Mouse (Mus musculus) embryo, embryonic 11.5 days (tissue): ENCODE measurements around the gene Faap20.

Experiments
- DNase-seq: peaks from one replicate; pipeline ENCODE4 v3.0.0-alpha.2; 2012; ENCODE audit warnings: low read depth, low spot score

Faap20 gene

DNA sequence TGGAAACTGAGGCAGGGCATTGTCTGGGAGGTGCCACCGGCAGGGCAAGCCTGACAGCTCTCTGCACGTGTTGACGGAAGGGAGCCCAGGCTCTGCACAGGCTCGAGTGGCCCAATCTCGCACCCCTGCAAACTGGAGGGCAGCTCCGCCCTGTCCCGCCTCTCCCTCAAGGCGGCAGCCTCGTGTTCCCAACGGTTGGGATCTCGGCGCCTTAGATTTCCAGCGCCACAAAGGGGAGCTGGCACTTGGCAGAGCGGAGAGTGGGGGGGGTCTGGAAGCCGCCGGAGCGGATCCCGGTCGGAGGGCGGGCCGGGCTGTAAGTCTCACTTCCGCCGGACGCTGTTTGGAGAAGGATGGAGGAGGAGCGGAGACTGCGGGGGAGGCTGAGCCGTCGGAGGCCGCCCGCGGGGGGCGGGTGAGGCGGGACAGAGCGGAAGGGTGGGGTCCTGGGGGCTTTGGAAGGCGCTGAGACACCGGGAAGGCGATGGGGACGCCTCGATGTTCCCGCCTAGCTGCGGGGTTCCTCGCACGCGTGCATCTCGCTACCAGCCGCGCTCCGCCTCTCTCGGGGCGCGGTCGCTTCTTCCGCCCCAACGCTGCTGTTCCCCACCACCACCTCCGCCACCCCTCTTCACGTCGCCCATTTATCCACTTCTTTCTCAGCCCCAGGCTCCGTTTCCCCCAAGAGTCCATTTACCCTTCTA lies at the start of gene Faap20:
Gene Faap20, plus strand, starts transcription at position 155 of the 704 bp plus-strand sequence.
- peak; percentile 79 for DNase-seq

DNA sequence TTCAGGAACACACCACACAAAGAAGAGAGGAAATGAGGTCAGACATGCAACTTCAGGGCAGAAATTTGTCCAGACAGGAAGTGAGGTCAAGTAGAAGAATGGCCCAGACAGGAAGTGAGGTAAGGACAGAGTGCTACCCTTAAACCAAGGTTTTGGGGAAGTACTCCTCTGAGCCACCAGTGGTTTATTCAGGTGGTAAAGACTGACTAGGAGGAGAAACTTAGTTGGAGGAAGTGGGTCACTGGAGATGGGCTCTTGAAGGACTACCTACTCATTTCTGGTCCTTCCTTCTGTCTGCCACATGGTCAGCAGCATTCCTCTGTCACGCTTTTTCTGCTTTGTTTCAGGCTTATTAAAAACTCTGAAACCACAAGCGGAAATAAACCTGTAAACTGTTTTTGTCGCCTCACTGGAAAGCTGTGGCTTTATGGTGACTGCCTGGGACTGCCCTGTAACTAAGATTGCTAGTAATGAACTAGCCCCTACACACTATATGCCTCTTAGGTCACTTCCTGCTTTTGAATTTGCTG lies 48.7 kb upstream of the Faap20 start:
- no peak for DNase-seq

DNA sequence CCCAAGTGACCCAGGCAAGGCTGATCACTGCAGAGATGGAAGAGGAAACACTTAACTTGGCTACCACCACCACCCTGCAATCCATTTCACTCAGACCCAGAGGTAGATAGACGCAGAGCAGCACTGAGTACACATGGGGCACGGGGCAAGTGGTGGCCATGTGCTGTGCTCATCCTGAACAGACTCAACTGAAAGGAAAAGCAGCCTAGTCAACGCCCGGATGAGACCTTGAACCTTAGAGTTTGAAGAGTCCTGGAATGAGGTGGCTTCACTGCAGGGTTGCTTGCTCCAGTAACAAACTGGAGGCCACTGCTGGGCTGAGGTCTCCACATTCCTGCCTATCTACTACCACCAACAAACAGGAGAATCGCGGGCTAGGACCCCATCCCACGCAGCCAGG lies 47.8 kb upstream of the Faap20 start:
- DNase-seq: no peak

DNA sequence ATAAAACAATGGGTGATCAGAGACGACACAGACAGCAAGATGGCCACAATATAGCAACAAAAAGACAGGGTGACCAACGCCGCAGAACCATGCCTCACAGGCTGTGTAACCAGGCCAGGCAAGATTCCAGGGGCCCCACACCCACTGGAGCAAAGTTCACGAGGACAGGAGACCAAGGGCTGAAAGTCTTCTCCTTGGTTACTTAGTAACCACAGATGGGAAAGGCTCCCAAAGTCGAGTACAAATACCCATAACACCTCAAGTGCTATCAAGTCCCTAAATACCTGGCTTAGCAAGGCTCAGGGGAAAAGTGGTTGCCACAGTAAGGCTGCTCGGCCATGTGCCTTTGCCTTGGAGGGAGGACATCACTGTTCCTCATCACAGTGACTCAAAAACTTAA lies 43.7 kb upstream of the Faap20 start:
- no peak for DNase-seq

DNA sequence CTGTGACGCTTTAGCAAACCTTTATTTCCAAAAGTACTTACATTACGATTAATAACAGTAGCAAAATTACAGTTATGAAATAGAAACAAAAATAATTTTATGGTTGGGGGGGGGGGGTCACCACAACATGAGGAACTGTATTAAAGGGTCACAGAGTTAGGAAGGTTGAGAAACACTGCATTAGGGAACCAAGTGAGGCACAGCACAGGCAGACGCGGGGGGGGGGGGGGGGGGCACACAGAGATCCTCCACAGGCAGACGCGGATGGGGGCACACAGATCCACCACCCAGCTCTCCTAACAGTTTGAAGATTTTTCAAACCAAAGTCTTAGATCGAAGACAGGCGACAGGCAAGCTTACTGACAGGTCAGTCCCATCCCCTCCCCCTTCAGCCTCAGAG lies 43.1 kb upstream of the Faap20 start:
- DNase-seq: no peak

DNA sequence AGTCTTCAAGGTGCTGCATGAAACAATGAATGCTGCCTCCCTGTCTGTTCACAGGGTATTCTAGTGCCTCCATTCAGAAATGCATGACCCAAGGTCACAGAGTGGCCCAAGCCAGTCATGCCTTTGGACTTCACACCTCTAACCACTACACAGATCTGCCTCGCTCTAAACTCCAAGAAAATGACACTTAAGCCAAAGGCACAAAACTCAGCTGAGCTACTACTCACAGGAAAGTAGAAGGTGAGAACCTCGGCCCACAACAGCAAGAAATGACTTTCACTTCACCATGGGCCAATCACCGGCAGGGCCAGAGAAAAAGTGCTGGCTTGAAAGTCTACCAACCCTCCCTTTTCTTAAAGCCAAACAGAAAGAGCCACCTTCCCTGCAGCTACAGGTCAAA lies 41.8 kb upstream of the Faap20 start:
- no peak for DNase-seq

DNA sequence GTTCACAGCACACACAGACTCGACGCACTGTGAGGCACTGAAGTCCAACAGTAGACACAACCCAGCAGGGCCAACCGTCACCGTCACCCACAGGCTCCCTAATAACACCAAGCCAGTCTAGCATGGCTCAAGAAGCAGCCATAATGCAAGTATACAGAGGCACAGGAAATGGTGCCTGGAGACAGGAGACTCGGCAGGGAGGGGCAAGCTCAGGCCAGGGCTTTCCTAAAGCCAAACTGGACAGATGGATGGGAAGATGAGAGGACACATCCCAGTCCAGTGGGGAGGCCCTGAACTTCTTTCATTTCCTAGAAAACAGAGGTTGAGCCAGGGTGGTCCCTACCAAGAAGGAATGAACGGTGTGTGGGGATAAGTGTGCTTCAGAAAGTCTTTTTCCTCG lies 41.0 kb upstream of the Faap20 start:
- DNase-seq: no peak

DNA sequence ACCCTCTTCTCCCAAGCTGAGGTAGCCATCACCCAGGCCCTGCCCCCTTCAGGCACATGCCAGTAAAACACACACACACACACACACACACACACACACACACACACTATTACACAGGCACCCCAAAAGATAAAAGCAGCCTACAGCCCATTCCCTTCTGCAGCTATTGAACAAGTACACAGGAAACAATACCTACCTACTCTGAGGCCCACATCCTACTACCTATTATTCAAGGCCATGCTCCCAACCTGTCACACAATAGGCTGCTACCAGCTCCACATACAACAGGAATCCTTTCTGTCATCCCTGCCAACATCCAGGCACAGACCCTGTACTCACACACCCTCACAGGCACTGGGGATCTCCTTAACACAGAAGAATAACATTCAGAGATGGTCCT lies 40.5 kb upstream of the Faap20 start:
- DNase-seq: no peak

DNA sequence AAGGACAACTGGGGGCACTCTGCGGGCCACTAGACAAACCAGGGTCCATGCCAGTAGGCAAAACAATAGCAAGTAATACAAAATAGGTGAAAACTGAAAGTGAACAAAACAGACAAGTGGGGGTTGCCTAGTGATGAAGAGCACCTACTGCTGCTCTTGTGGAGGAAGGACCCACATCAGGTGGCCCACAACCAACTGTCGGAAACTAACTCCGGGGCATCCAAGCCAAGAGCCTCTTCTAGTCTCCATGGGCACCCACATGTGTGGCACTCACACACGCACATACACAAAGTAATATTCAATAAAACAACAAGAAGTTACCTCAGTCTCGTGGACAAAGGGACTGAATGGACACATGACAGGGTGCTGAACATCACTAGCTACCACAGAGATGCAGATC lies 40.1 kb upstream of the Faap20 start:
- no peak for DNase-seq

DNA sequence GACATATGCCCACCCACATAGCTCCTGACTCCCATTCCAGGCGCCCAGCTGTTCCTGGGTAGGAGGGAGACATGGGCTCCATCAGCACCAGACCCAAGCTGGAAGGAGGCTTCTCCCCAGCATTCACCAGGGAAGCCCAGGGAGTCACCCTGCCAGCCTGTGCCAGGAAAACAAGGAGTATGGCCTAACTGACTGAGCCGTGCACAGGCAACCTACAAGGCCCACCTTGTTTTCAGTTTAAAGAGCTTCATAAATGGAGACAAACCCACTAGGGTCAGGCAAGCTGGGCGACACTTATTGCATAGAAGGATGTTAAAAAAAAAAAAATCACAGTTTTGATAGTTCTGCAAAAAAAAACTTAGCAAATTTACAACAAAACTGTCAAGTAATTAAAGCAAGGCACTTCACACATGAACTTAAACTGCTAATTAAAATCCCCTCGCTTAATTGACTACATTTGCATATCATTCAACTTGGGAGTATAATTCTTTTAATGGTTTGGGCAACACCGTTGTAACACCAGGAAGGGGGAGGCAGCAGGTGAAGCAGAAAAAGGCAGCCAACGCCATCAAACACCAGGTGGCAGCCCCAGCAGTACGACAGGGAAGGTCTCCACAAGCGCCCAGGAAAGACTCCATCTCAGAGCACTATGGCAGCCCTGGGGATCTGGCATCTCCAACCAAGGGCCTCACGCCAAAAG lies 36.4 kb upstream of the Faap20 start:
- no peak for DNase-seq

DNA sequence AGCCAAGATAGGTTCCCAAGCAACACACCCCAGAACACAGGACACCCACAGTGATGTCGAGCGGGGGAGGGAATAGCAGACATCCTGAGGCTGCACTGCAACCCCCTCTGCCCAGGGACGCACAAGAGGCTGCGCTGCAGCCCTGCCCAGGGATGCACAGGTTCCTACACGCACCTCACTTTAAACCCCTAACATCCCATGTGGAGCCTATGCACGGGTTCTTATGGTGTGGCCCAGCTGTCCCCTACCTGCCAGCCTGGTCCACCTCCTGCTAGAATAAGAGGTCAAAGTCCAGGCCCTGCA lies 35.9 kb upstream of the Faap20 start:
- DNase-seq: no peak

DNA sequence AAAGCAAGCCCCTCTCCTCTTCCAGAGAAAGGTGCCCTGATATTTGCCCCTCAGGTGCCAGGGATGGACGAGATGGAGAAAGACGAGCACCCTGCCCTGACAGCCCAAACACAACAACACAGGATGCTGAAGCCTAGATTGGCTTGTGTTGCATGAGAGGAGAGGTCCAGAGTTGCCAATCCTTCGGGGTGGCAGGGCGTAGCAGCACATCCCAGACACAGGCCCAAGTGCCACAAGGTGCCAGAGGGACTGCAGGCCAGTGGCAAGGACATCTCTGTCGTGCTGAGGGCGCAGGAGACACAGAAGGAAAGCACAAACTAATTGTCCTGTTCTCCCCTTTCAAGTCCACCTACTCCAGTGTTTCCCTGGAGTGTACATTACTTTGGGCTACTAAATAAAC lies 35.4 kb upstream of the Faap20 start:
- DNase-seq: no peak

DNA sequence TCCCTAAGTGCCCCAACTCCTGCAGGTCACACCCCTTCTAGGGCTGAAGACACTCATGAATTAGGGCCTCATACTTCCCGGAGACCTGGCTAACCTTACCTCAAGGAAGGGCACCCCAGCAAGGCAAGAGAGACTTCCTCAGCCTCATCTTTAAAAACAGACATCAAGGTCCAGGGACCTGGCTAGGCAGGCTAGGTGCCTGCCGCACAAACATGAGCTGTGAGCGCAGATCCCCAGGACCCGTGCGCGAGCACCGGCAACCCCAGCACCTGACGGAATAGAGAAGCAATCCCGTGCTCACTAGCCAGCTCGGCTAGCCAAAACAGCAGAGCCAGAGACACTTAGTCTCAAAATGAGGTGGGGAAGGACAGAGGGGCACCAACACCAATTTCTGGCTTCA lies 34.8 kb upstream of the Faap20 start:
- DNase-seq: no peak

DNA sequence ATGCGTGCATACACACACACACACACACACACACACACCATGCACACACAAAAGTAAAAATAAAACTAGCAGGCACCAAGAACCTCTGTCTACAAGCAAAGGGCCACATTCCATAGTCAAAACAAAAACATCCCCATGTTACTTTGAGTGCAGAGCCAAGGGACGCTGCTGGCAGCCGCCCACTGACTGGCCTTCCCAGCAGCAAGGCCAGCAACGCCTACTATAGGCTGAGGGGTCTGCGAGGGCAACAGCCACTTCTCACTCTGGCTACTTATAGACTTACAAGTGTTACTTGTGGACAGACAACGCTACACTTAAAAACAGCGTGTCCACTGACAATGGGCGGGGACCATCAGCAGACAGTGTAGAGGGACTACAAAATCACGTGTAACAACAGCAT lies 34.4 kb upstream of the Faap20 start:
- no peak for DNase-seq

DNA sequence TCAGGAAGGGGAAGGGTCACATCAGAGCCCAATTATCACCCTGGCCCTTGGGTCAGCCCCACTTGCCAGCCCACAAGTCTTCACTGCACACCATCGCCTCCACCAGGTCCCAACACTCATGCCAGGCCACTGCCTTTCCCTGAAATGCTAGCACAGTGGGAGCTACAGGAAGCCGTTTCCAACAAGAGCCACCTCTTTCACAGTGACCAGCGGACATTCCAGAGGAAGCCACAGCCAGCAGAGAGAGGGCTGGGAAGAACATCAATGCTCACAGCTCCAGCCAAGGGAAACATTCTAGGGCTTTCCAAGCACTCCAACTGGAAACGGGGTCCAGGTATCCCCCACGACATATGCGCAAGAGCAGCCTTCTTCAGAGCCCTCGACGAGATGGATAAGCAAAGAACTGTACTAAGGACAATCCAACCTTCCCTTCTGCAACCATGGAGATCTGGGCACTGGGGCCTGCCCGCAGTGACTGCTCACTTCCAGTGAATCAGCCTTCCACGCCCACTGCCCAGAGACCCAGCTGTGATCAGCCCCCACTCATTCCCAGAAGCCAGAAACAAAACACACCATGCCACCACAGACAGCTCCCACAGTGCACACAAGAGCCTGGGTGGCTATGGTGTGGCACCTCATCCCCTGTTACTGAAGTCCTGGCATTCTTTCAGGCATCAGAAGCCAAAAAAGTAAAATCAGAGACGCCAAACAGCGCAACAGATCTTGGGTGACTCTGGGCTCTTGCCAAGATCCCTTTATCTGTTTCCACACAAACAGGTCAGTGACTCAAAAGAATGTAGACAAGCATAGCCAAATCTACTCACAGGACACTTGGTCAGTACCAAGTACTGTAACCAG lies 33.6 kb upstream of the Faap20 start:
- DNase-seq: no peak

DNA sequence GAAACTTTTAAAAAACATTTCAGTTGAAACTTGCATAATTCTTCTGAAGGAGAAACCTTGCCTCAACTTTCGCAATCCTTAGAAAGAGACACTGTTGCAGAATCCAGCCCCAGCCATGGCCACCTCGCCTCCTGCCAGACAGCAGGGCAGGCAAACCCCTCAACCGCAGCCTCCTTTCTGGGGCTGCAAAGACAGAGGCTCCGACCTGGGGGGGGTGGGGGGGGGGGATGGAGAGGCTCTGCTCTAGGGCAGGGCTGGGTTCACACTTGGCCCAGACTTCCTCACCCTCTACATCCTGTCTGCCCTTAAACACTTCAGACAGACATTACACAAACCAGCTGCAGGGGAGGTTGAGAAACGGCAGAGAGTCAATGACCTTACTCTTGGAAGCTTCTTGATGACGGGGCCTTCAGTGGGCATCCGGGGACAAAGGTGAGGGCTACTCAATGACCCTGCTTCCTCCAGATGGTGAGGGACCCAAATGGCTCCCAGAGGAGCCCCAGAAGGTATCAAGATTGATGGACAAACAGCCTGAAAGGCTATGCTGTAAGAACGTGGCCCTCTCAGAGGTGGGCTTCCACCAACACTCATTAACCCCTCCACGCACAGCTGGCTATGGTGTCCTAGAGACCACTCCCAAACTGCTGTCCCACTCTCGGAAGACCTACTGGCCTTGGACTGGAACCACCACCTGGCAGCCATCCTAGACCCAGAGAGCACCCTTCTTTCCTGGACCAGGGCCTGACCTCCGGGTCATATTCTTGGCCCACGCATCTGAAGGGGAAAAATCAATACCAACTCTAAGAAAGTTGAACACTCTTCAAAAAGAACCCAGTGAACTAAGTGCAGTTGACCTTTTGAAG lies 32.1 kb upstream of the Faap20 start:
- DNase-seq: no peak

DNA sequence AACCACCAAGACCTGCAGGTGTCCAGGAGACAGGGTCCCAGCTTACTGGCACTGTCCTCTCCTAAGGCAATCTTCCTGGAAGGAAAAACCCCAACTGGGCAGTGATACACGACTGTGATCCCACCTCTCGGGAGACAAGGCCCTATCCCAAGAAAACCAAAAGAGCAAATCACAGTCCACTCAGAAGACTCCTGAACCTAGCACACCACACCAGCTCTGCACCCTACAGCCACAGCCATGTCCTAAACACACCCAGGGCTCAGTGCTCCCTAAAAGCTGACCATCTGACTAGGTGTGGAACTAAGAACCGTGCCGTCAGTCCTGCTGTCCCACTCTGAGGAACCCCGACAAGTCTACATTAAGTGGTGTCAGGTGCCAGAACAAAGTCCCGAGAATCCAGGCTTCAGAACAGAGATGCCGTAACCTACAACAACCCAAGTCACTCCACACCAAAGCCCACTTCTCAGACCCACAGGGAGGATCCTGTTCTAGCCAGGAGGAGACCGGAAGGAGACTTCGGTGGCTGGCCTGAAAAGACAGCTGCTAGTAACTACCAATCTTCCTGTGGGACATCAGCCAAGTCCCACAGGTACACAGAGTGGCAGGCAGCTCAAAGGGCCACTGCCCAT lies 31.4 kb upstream of the Faap20 start:
- DNase-seq: no peak

DNA sequence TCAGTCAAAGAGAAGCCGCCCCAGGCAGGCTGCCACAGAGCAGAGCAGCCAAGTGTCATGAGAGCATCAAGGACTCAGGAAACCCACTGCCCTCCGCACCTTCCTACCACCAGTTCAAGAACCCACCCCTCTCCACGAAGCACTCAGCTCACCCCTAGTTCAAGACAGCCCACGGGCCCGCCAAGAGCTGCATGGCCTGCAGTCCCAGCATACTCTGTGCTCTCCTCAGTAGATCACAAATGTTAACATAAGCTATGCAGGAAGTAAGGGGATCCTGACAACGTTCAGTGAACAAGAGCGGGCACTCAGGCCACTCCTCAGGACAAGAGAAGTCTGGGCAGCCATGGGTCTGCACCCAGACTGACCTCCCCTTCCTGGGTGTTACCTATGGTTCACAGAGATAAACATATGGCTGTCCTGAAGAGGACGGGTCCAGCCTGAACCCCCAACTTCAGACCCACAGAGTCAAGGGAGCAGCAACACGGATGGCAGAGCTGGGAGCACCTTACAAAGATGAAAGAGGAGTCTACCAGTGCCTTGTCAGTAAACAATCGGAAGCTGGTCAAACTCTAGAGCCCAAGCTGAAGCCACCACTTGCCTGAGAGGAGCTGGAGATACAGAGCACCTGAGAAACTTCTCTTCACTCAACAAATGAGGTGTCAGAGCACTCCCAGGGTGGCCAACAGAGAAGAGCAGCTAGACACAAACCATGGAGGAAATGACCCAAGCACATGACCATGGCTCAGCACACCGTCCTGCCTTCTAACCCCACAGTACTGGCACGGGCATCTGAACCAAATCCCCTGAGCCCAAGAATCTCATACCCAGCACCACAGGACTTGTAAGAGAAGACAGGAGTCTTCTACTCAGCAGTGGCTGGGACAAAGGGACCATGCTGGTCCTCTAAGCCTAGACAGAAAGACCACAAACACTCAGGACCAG lies 30.1 kb upstream of the Faap20 start:
- DNase-seq: no peak

DNA sequence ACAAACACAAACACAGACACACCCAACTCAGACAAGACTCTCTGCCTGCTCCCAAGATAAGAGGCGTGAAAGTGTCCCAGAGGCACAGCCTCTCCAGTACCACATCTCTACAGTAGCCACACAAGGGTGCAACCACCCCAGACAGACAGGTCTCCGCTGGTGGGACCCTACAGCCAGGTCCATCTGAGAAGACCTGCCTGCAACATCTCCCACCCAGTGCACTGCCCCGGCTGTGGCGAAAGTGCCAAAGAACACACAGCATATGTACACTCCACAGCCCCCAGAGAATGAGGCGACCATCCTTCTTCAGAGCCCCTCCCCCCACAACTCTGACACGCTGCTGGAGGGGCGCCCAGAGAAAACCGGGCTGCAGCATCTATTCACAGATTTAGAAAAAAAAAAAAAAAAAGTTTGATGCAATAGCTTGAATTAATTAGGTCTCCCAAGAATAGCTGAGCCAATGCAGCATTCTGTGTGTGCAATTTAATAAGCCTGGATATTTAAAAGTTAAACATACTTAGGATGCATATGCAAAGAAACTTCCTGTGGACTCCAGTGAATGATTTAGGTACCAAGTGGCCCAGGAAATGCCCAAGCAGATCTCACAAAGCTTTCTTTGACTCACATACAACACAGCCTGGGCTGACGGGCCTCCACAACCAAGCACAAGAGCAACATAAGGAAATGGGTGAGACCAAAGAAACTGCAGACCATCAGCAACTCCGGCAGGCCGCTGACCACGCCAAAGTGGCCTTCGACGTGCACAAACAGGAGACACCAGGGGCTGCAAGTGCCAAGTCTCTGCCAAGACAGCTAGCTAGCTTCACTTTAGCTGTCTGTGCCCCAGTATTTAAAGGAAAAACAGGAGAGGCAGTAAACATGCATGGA lies 29.1 kb upstream of the Faap20 start:
- no peak for DNase-seq
